Mouse (Mus musculus) heart, embryonic 16.5 days (tissue): ENCODE data around the gene Kif17. TPM values are rescaled to one million over a fixed set of nuclear protein-coding genes. Genes with fewer than 3 reads are reported as not detected.
"Not testable (repeated sequence)": the region's sequence is repeated elsewhere in the genome, so short reads cannot be mapped to it uniquely, and the experiment has no call there.

Experiments
- ATAC-seq: fragments of 200-750 bp; cut with Nextera tagmentation; replicated peaks from 2 replicates; pipeline ENCODE4 v1.8.0; 2017; ENCODE audit warnings: moderate number of reproducible peaks; ENCODE audit not compliant: insufficient read depth, low FRiP score; ENCODE audit errors: extremely low read depth
- H3K27ac ChIP-seq: fragments of 300-500 bp; sonication (generic); 2 replicates; pipeline ENCODE4 v1.5.1; 2014; ENCODE audit warnings: mild to moderate bottlenecking, low read length, control low read depth, moderate library complexity
- H3K27me3 ChIP-seq: fragments of 300-500 bp; sonication (generic); 2 replicates; pipeline ENCODE4 v1.6.1; 2014; ENCODE audit warnings: low read length, mixed read lengths; ENCODE audit not compliant: control insufficient read depth, insufficient read depth
- H3K36me3 ChIP-seq: fragments of 300-500 bp; sonication (generic); 2 replicates; pipeline ENCODE4 v1.6.1; 2014; ENCODE audit not compliant: control insufficient read depth, insufficient read depth
- H3K4me1 ChIP-seq: fragments of 300-500 bp; sonication (generic); 2 replicates; pipeline ENCODE4 v1.6.1; 2014; ENCODE audit warnings: low read length, mixed read lengths; ENCODE audit not compliant: control insufficient read depth, insufficient read depth
- H3K4me2 ChIP-seq: fragments of 300-500 bp; sonication (generic); 2 replicates; pipeline ENCODE4 v1.6.1; 2014; ENCODE audit warnings: low read depth, mild to moderate bottlenecking, control low read depth, low read length
- H3K4me3 ChIP-seq: fragments of 300-500 bp; sonication (generic); 2 replicates; pipeline ENCODE4 v1.5.1; 2014; ENCODE audit warnings: mild to moderate bottlenecking, control low read depth, low read length
- H3K9ac ChIP-seq: fragments of 300-500 bp; sonication (generic); 2 replicates; pipeline ENCODE4 v1.6.1; 2014; ENCODE audit warnings: low read length, control low read depth
- H3K9me3 ChIP-seq: fragments of 300-500 bp; sonication (generic); replicated peaks from 2 replicates; pipeline ENCODE4 v1.6.1; 2016; ENCODE audit warnings: low read length; ENCODE audit not compliant: control insufficient read depth
- WGBS: fragments of 180-500 bp; shearing (Covaris S2); extraction: QIAGEN DNeasy Blood & Tissue Kit; methylation state at CpG from one replicate; pipeline ENCODE4 v1.1.7; 2014; 5-methylcytosine and 5-hydroxymethylcytosine counted together
- polyA plus RNA-seq: library from polyadenylated mRNA; unstranded; fragments of >200 nt; fragmentation: Nextera tagmentation; extraction: Ambion mirVana; gene quantifications from 2 replicates; pipeline ENCODE4 v1.2.1, GENCODE M21; 2015

Kif17 gene
- polyA plus RNA-seq, 1 experiment from 2014 or later = 0.68 TPM

- ATAC-seq = peak; percentile 69
- peaks cover 4% of the 10 kb centered on the region; the same call in 1 of the 2 replicates for H3K27me3 ChIP-seq
- H3K27ac ChIP-seq = peak within 1 kb of the TSS; percentile 99
- H3K36me3 ChIP-seq = no peaks in the 10 kb centered on the region
- peaks cover 34% of the 10 kb centered on the region for H3K4me1 ChIP-seq
- peak within 1 kb of the TSS; percentile 96 for H3K9ac ChIP-seq
- peak within 1 kb of the TSS; percentile 73 for H3K4me2 ChIP-seq
- 4% methylated on average over 41 of the region's 41 CpGs for WGBS
- H3K9me3 ChIP-seq = no peaks in the 10 kb centered on the region; the same call in 1 of the 2 replicates
- peak within 1 kb of the TSS; percentile 89 for H3K4me3 ChIP-seq
Measured at GRCm38 (mm10) chr4:138326077-138326695, 76.0 kb downstream of the Kif17 start, which contains the start of gene Pink1. Gene Pink1 (minus strand): TSS chr4:138326307.

- not testable (repeated sequence) for H3K9ac ChIP-seq, ATAC-seq, H3K36me3 ChIP-seq, H3K4me2 ChIP-seq, H3K4me3 ChIP-seq, H3K27ac ChIP-seq, H3K27me3 ChIP-seq, H3K9me3 ChIP-seq
- 53% methylated on average over 7 of the region's 12 CpGs for WGBS
- H3K4me1 ChIP-seq = peaks cover 28% of the 10 kb centered on the region
Measured at GRCm38 (mm10) chr4:138327155-138327554, 76.9 kb downstream of the Kif17 start.

- ATAC-seq = no peak
- peak overlapping the region; percentile 43 for H3K27ac ChIP-seq
- peaks cover 21% of the 10 kb centered on the region for H3K4me1 ChIP-seq
- H3K4me2 ChIP-seq = peak overlapping the region; percentile 53
- H3K27me3 ChIP-seq = peaks cover 4% of the 10 kb centered on the region; the same call in 1 of the 2 replicates
- no peaks in the 10 kb centered on the region; the same call in 1 of the 2 replicates for H3K9me3 ChIP-seq
- H3K36me3 ChIP-seq = no peaks in the 10 kb centered on the region
- peak overlapping the region; percentile 16 for H3K9ac ChIP-seq
- WGBS = 57% methylated on average over 7 of the region's 7 CpGs
- H3K4me3 ChIP-seq = peak overlapping the region; percentile 36
Measured at GRCm38 (mm10) chr4:138327891-138328470, 77.7 kb downstream of the Kif17 start.

GRCm38 (mm10) chr4:138330264-138330671 is 80.0 kb downstream of the Kif17 start:
- Histone ChIP-seq H3K4me1 (peaks cover 7% of the 10 kb centered on the region), H3K9ac (no peak overlapping the region), H3K36me3 (no peaks in the 10 kb centered on the region), H3K9me3 (no peaks in the 10 kb centered on the region; the same call in 1 of the 2 replicates), H3K4me2 (no peak overlapping the region), H3K27me3 (peaks cover 4% of the 10 kb centered on the region; the same call in 1 of the 2 replicates), H3K4me3 (no peak overlapping the region), H3K27ac (no peak overlapping the region)
- no peak for ATAC-seq
- 17% methylated on average over 15 of the region's 15 CpGs for whole genome bisulfite sequencing

GRCm38 (mm10) chr4:138331647-138332046 is 81.4 kb downstream of the Kif17 start:
- 73% methylated on average over 9 of the region's 9 CpGs for whole genome bisulfite sequencing
- Histone ChIP-seq H3K27ac (no peak overlapping the region), H3K36me3 (no peaks in the 10 kb centered on the region), H3K4me3 (no peak overlapping the region), H3K4me2 (no peak overlapping the region), H3K4me1 (peaks cover 2% of the 10 kb centered on the region; the same call in 1 of the 2 replicates), H3K9me3 (no peaks in the 10 kb centered on the region; the same call in 1 of the 2 replicates), H3K9ac (no peak overlapping the region), H3K27me3 (peaks cover 4% of the 10 kb centered on the region; the same call in 1 of the 2 replicates)
- no peak for ATAC-seq

- Histone ChIP-seq H3K4me3 (no peak overlapping the region), H3K4me1 (peaks cover 2% of the 10 kb centered on the region; the same call in 1 of the 2 replicates), H3K9me3 (no peaks in the 10 kb centered on the region; the same call in 1 of the 2 replicates), H3K27me3 (peaks cover 4% of the 10 kb centered on the region; the same call in 1 of the 2 replicates), H3K4me2 (no peak overlapping the region), H3K27ac (no peak overlapping the region), H3K9ac (no peak overlapping the region), H3K36me3 (no peaks in the 10 kb centered on the region)
- 65% methylated on average over 4 of the region's 4 CpGs for WGBS
- no peak for ATAC-seq
Measured at GRCm38 (mm10) chr4:138333135-138333534, 82.9 kb downstream of the Kif17 start.

GRCm38 (mm10) chr4:138335036-138335435 is 84.8 kb downstream of the Kif17 start:
- no peak overlapping the region for H3K27ac ChIP-seq
- 72% methylated on average over 12 of the region's 12 CpGs for WGBS
- ATAC-seq = no peak

GRCm38 (mm10) chr4:138335648-138336047 is 85.4 kb downstream of the Kif17 start:
- 91% methylated on average over 6 of the region's 6 CpGs for WGBS
- peaks cover 2% of the 10 kb centered on the region; the same call in 1 of the 2 replicates for H3K4me1 ChIP-seq
- no peak overlapping the region for H3K9ac ChIP-seq
- no peak overlapping the region for H3K4me2 ChIP-seq
- H3K36me3 ChIP-seq = no peaks in the 10 kb centered on the region
- no peaks in the 10 kb centered on the region for H3K9me3 ChIP-seq
- no peak for ATAC-seq
- no peak overlapping the region for H3K4me3 ChIP-seq
- H3K27ac ChIP-seq = no peak overlapping the region
- H3K27me3 ChIP-seq = no peaks in the 10 kb centered on the region; the same call in 1 of the 2 replicates

More at GRCm38 (mm10) chr4:138335036-138335435, 84.8 kb downstream of the Kif17 start:
- Histone ChIP-seq H3K4me3 (no peak overlapping the region), H3K4me1 (peaks cover 2% of the 10 kb centered on the region; the same call in 1 of the 2 replicates), H3K9me3 (no peaks in the 10 kb centered on the region), H3K9ac (no peak overlapping the region), H3K4me2 (no peak overlapping the region), H3K27me3 (peaks cover 4% of the 10 kb centered on the region; the same call in 1 of the 2 replicates), H3K36me3 (no peaks in the 10 kb centered on the region)

GRCm38 (mm10) chr4:138336876-138337275 is 86.6 kb downstream of the Kif17 start:
- Histone ChIP-seq H3K4me3 (no peak overlapping the region), H3K9ac (no peak overlapping the region), H3K27me3 (no peaks in the 10 kb centered on the region; the same call in 1 of the 2 replicates), H3K27ac (no peak overlapping the region), H3K4me1 (peaks cover 6% of the 10 kb centered on the region; the same call in 1 of the 2 replicates), H3K4me2 (no peak overlapping the region), H3K9me3 (no peaks in the 10 kb centered on the region), H3K36me3 (no peaks in the 10 kb centered on the region)
- ATAC-seq = no peak
- 62% methylated on average over 5 of the region's 5 CpGs for WGBS
